Mouse (Mus musculus): ENCODE measurements around the gene Ccdc120.
"Not testable (repeated sequence)": the region's sequence is repeated elsewhere in the genome, so short reads cannot be mapped to it uniquely, and the experiment has no call there.

DNA sequence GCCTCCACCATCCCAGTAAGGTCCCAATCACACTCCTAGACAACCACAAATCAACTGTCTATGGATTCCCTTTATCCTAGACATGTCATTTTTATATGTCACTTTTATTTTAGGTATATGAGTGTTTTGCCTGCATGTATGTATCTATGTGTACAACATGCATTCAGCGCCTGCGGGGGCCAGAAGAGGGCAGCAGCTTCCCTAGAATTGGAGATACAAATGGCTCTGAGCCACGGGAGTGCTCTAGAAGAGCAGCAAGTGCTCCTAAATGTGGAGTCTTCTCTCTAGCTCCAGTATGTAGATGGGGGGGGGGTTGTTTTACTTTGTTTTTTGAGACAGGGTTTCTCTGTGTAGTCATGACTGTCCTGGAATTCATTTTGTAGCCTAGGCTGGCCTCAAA, 2.9 kb upstream of the Ccdc120 start:
- TF ChIP-seq CTCF (IDR thresholded peaks at IDR 0.05; ENCODE audit: control insufficient read depth, insufficient read depth, insufficient replicate concordance, low read depth, low read length); POLR2A (IDR thresholded peaks at IDR 0.05; ENCODE audit: control insufficient read depth, low read depth, low read length): not testable (repeated sequence)
